Mouse (Mus musculus): ENCODE measurements around the gene Cyp21a1. TPM values are rescaled to one million over a fixed set of nuclear protein-coding genes. Genes with fewer than 3 reads are reported as not detected.
A peak's percentile ranks its signal among the peaks of the same experiment; 100 is the strongest.
"Not testable (repeated sequence)": the region's sequence is repeated elsewhere in the genome, so short reads cannot be mapped to it uniquely, and the experiment has no call there.

The Cyp21a1 gene
- not detected in 2 replicates for polyA plus RNA-seq (2016; fragmentation: Nextera tagmentation; extraction: Ambion mirVana)

DNA sequence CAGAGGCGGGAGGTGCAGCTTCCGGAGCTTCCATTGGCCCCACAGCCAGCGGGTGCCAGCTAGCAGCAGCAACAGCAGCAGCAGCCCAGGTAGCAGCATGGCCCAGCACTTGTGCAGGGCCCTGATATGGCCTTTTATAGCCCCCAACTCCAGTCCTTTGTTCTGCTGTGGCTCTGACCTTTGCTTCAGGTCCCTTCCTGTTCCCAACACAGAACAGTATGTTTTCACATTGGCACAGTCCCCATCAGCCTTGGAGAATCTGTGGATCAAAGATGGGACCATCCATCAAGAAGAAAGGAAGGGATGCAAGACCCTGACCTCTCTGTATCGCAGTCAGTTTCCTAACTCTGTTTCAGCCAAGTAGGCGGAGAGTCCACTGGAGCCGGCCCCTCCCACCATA is at the start of gene Cyp21a1:
Cyp21a1 (minus strand) TSS at position 261 of the 400 bp plus-strand sequence.
- not testable (repeated sequence) for H3K36me3 ChIP-seq, H3K27ac ChIP-seq
- WGBS, result 90% methylated on average over 4 of the region's 6 CpGs

DNA sequence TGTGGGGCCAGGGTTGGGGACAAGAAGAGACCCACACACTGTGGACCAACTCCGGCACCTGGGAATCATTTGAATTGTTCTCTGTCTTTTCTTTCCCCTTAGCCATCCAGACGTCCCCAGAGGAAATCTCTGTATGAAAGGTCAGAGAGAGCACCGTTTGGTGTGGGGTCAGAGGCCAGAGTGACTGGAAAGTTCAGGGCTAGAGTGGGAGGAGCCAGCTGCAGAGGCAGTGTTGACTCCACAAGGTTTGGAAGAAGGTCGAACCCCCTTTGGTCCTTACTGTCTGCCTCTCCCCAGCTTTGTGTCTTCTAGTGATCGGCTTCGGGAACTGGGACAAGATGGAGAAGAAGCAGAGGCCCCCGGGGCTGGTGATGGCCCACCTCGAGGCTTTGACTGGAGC is 49.1 kb upstream of the Cyp21a1 start:
- H3K27ac ChIP-seq, result no peak overlapping the region
- H3K36me3 ChIP-seq, result peaks cover 43% of the 10 kb centered on the region
- H3K27me3 ChIP-seq, result no peaks in the 10 kb centered on the region
- no peak overlapping the region for H3K4me3 ChIP-seq
- no peaks in the 10 kb centered on the region for H3K9me3 ChIP-seq
- WGBS, result 56% methylated on average over 8 of the region's 8 CpGs
- H3K4me1 ChIP-seq, result peaks cover 17% of the 10 kb centered on the region
- no peak for ATAC-seq (ENCODE audit: insufficient number of reproducible peaks, insufficient read depth, low FRiP score, low TSS enrichment)
- no peak overlapping the region for H3K4me2 ChIP-seq (replicated peaks)
- no peak overlapping the region for H3K9ac ChIP-seq

More for the DNA sequence above, at the start of gene Cyp21a1:
- not testable (repeated sequence) for H3K27me3 ChIP-seq; H3K9me3 ChIP-seq; H3K4me1 ChIP-seq; ATAC-seq (ENCODE audit: insufficient number of reproducible peaks, insufficient read depth, low FRiP score, low TSS enrichment); H3K4me3 ChIP-seq; H3K4me2 ChIP-seq (replicated peaks); H3K9ac ChIP-seq

DNA sequence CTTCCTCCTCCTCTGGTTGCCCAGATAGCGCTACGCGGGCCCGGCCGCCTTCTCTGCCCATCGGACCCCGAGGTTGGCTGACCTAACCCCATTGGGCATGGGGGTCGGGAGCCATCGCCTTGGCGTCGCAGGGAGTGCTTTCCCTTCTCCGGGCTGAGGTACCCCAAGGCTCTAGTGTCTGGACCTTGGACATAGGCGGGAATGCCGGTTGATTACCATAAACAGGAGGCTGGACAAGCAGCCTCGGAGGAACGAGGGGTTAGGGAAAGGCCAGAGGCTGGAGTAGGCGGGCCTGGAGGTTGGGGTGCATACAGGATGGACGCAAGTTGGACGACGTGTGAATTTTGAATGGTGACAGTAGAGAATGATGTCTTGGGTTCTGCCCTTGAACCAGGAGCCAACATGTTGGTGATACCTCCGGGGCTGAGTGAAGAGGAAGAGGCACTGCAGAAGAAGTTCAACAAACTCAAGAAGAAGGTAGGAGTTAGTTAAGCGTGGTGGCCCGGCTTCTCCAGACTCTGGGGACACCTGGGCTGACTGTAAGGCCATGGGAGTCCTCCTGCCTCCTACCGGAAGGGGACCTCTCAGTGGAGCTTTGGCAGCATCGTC is 46.3 kb upstream of the Cyp21a1 start:
- Histone ChIP-seq H3K4me3 (peak overlapping the region; percentile 61), H3K27me3 (no peaks in the 10 kb centered on the region), H3K27ac (peak overlapping the region; percentile 24; the same call in 1 of the 2 replicates), H3K9ac (peak overlapping the region; percentile 70), H3K9me3 (no peaks in the 10 kb centered on the region), H3K4me1 (peaks cover 17% of the 10 kb centered on the region), H3K36me3 (peaks cover 56% of the 10 kb centered on the region), H3K4me2 (replicated peaks) (peak overlapping the region; percentile 83)
- WGBS, result 2% methylated on average over 25 of the region's 25 CpGs
- peak; percentile 16 for ATAC-seq (ENCODE audit: insufficient number of reproducible peaks, insufficient read depth, low FRiP score, low TSS enrichment)

DNA sequence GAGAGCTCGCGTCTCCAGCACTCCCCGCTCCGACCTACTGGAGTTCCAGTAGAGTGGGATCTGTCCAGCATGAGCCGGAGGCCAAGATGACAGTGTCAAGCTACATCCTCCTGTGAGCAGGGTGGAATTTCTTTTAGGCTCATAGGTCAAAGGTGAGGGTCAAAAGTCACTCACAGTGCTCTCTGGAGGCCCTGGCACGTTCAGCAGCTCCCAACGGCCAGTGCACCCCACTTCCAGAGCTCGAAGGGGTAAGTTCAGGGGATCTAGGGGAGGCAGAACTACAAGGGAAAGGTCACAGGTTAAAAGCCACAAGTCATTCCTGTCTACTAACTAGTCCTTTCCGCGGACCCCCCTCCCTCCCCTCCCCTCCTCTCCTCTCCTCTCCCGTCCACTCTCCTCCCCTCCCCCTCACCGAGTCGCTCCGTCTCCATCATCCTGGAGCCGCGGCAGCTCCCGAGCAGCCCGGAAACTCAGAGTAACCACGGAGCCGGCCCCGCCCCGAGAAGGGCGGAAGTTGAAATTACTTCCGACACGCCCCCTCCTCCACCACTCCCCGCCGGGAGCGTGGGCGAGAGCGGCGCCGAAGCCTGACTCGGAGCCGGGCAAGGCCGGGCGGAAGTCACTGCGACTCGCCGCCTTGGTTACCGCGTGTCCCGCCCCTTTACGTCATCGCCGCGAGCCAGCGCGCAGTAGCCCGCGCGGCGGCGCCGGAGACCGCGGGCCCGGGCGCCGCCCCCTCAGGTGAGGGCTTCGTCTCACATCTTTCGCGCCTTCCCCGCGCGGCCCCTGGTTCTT is 45.6 kb upstream of the Cyp21a1 start, which contains the start of the genes Skiv2l and Nelfe:
Skiv2l (minus strand) TSS at position 489 of the 795 bp plus-strand sequence.
Nelfe (plus strand) TSS at position 670 of the 795 bp plus-strand sequence.
- Histone ChIP-seq H3K27me3 (no peaks in the 10 kb centered on the region), H3K4me3 (peak within 1 kb of the TSS; percentile 61), H3K27ac (peak within 1 kb of the TSS; percentile 24; the same call in 1 of the 2 replicates), H3K9ac (peak within 1 kb of the TSS; percentile 70), H3K36me3 (peaks cover 59% of the 10 kb centered on the region), H3K9me3 (no peaks in the 10 kb centered on the region), H3K4me1 (peaks cover 17% of the 10 kb centered on the region), H3K4me2 (replicated peaks) (peak within 1 kb of the TSS; percentile 83)
- under 1% methylated on average over 61 of the region's 65 CpGs for WGBS
- ATAC-seq (ENCODE audit: insufficient number of reproducible peaks, insufficient read depth, low FRiP score, low TSS enrichment), result peak; percentile 94

DNA sequence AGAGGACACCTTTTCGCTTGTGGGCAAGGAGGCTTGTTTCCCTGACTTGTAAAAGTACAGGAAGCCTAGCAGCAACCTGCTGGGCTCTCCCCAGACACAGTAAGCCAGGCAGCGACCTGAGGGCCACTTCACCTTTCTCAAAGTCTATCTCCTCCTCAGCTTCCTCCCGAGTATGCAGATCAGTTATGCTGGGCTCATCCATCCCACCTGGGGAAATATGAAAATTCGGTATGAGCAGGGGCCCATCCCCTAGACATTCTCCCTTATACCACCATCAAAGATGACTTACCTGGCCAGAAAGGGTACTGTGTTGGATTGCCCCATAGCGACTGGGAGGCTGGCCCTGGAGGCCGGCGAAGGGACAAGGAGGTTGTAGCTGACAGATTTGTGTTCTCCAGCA is 43.3 kb upstream of the Cyp21a1 start:
- no peak for ATAC-seq (ENCODE audit: insufficient number of reproducible peaks, insufficient read depth, low FRiP score, low TSS enrichment)
- Histone ChIP-seq H3K27ac (no peak overlapping the region), H3K36me3 (peaks cover 58% of the 10 kb centered on the region), H3K9me3 (no peaks in the 10 kb centered on the region), H3K4me1 (peaks cover 17% of the 10 kb centered on the region), H3K4me2 (replicated peaks) (no peak overlapping the region), H3K9ac (no peak overlapping the region), H3K27me3 (no peaks in the 10 kb centered on the region), H3K4me3 (no peak overlapping the region)
- 90% methylated on average over 7 of the region's 7 CpGs for WGBS

DNA sequence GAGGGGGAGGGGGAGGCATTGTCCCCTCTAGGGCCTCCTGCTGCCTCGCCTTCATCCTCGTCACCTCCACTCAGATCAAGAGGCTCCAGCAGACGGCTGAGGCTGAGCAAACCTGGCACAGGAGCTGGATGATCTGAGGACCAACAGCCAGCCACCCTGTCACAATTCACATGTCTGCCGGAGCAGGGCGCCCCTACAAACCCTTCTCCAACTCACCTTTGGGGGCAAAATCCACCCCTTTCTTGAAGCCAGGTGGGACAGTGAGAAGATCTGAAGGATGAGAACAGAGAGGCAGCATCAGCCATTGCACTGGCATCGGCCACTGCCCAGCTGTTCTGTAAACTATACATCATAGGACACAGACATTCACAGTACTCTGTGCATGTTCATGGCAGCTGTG is 42.8 kb upstream of the Cyp21a1 start:
- Histone ChIP-seq H3K9ac (no peak overlapping the region), H3K4me1 (peaks cover 17% of the 10 kb centered on the region), H3K4me3 (no peak overlapping the region), H3K36me3 (peaks cover 58% of the 10 kb centered on the region), H3K27me3 (no peaks in the 10 kb centered on the region), H3K9me3 (no peaks in the 10 kb centered on the region), H3K27ac (no peak overlapping the region), H3K4me2 (replicated peaks) (no peak overlapping the region)
- ATAC-seq (ENCODE audit: insufficient number of reproducible peaks, insufficient read depth, low FRiP score, low TSS enrichment), result no peak
- WGBS, result 84% methylated on average over 6 of the region's 6 CpGs

DNA sequence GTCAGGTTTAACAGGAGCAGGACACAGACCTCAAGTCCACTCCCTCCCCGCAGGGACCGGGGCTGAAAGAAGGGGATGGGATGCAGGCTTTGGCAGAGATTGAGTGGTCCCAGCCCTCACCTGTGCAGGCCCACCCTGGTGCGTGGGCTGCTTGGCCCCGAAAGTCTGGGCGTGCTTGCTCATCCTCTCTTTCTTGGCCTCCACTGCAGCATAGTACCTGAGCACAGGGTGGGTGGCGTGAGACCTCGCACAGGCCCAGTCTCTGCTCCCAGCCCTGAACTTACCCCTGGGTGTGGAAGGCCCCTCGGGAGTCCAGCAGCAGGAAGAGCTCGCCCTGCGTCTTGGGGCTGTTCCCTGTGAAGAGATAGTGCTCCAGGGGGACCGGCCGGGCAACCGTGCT is 40.5 kb upstream of the Cyp21a1 start:
- Histone ChIP-seq H3K27me3 (no peaks in the 10 kb centered on the region), H3K4me2 (replicated peaks) (no peak overlapping the region), H3K9ac (no peak overlapping the region), H3K36me3 (peaks cover 79% of the 10 kb centered on the region), H3K4me1 (peaks cover 6% of the 10 kb centered on the region; the same call in 1 of the 2 replicates), H3K9me3 (no peaks in the 10 kb centered on the region), H3K4me3 (no peak overlapping the region), H3K27ac (no peak overlapping the region)
- no peak for ATAC-seq (ENCODE audit: insufficient number of reproducible peaks, insufficient read depth, low FRiP score, low TSS enrichment)
- 93% methylated on average over 13 of the region's 13 CpGs for WGBS

DNA sequence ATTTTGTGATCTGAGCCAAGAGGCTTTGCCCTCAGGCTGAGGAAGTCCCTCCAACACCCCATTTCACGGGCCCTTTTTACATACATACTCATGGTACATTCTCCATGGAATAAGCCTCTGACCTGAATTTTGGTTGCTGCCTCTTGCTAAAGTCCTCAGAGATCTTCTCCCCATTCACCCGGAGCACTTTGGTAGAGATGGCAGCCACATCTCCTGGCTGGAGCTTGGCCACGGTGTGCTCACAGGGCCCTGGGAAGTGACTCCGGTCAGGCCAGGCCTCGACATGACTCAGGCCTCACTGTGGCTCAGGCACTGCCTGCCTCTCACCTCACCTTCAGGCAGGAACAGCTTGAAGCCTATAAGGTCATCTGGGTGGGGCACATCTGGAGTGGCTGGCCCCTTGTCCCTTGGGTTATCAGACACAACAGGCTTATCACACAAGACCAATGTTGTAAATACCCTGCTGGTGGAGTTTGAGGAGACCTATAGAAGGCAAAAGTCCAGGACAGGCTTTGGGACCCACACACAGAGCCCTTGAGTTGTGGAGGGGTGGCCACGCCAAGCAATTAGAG is 36.5 kb upstream of the Cyp21a1 start:
- 82% methylated on average over 6 of the region's 6 CpGs for WGBS
- ATAC-seq (ENCODE audit: insufficient number of reproducible peaks, insufficient read depth, low FRiP score, low TSS enrichment), result no peak
- H3K4me1 ChIP-seq, result peaks cover 17% of the 10 kb centered on the region
- no peaks in the 10 kb centered on the region for H3K9me3 ChIP-seq
- H3K27me3 ChIP-seq, result no peaks in the 10 kb centered on the region
- no peak overlapping the region for H3K27ac ChIP-seq
- H3K4me3 ChIP-seq, result no peak overlapping the region
- peaks cover 72% of the 10 kb centered on the region for H3K36me3 ChIP-seq
- H3K9ac ChIP-seq, result no peak overlapping the region
- no peak overlapping the region for H3K4me2 ChIP-seq (replicated peaks)

DNA sequence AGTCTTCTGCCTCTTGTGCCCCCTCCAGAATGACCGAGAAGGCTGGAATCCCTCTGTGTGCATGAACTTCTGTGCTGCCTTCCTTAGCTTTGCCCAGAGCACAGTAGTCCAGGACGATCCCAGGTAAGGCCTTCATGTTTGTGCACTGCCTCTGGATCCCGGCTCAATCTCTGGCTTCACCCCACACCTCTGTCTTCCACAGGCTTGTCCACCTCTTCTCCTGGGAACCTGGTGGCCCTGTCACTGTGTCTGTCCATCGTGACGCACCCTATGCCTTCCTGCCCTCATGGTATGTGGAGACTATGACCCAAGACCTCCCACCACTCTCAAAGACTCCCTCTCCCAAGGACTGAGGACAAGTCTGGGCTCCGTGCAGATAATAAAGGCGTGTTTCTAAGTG is 34.4 kb upstream of the Cyp21a1 start:
- no peak overlapping the region for H3K9ac ChIP-seq
- peak overlapping the region; percentile 99 for H3K4me2 ChIP-seq (replicated peaks)
- 87% methylated on average over 7 of the region's 7 CpGs for WGBS
- H3K4me1 ChIP-seq, result peaks cover 20% of the 10 kb centered on the region
- H3K36me3 ChIP-seq, result peaks cover 51% of the 10 kb centered on the region
- H3K27ac ChIP-seq, result no peak overlapping the region
- ATAC-seq (ENCODE audit: insufficient number of reproducible peaks, insufficient read depth, low FRiP score, low TSS enrichment), result no peak
- 0 out of 2 replicates have a peak overlapping the region, but pooled peaks have one; percentile 85 for H3K4me3 ChIP-seq
- no peaks in the 10 kb centered on the region for H3K27me3 ChIP-seq
- H3K9me3 ChIP-seq, result no peaks in the 10 kb centered on the region

DNA sequence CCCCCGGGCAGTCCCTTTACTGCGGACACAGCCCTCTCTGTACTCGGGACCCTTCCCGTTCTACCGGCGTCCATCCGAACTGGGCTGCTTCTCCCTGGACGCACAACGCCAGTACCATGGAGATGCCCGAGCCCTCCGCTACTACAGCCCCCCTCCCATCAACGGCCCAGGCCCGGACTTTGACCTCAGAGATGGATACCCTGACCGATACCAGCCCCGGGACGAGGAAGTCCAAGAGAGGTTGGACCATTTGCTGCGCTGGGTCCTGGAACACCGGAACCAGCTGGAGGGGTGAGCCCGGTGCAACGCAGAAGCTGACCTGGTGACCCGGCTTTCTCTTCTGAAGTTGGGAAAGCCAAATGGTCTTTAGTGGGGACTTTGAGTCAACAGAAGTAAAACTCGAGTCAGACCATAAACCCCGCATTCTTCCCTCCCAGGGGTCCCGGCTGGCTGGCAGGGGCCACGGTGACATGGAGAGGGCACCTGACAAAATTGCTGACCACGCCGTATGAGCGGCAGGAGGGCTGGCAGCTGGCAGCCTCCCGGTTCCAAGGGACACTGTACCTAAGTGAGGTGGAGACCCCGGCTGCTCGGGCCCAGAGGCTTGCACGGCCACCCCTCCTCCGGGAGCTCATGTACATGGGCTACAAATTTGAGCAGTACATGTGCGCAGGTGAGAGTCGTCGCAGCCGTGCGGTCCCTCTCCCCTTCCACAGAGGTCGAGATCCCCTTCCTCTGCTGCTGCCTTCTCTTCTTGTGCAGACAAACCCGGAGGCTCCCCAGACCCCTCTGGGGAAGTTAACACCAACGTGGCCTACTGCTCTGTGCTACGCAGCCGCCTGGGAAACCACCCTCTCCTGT is 33.3 kb upstream of the Cyp21a1 start:
- no peak for ATAC-seq (ENCODE audit: insufficient number of reproducible peaks, insufficient read depth, low FRiP score, low TSS enrichment)
- no peaks in the 10 kb centered on the region for H3K27me3 ChIP-seq
- H3K4me2 ChIP-seq (replicated peaks), result peak overlapping the region; percentile 99
- H3K4me3 ChIP-seq, result peak overlapping the region; percentile 85
- peaks cover 53% of the 10 kb centered on the region for H3K36me3 ChIP-seq
- H3K9ac ChIP-seq, result peak overlapping the region; percentile 84
- H3K27ac ChIP-seq, result peak overlapping the region; percentile 67
- H3K4me1 ChIP-seq, result peaks cover 20% of the 10 kb centered on the region
- no peaks in the 10 kb centered on the region for H3K9me3 ChIP-seq
- WGBS, result 39% methylated on average over 43 of the region's 43 CpGs

DNA sequence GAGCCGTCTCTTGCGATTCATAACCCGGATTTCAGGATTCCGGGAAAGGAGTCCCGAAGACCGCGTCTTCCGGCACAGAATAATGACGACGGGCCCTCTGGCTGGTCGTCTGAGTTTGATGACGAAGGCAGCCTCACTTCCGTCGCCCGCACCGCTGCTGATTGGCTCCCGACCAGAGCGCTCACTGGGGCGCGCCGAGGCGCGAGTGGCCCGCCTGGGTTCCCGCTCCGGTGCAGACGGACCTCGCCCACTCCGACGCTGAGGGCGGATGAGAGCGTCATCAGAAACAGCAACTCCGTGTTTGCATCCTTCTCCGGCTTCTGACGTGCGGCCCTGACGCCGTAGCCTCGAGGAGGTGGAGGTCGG is 32.5 kb upstream of the Cyp21a1 start, which contains the start of the genes Stk19 and Dxo:
Stk19 (minus strand) TSS at position 90 of the 366 bp plus-strand sequence.
Dxo (plus strand) TSS at position 164 of the 366 bp plus-strand sequence.
- peak; percentile 90 for ATAC-seq (ENCODE audit: insufficient number of reproducible peaks, insufficient read depth, low FRiP score, low TSS enrichment)
- no peaks in the 10 kb centered on the region for H3K27me3 ChIP-seq
- H3K36me3 ChIP-seq, result peaks cover 50% of the 10 kb centered on the region
- peaks cover 20% of the 10 kb centered on the region for H3K4me1 ChIP-seq
- peak within 1 kb of the TSS; percentile 85 for H3K4me3 ChIP-seq
- no peaks in the 10 kb centered on the region for H3K9me3 ChIP-seq
- H3K4me2 ChIP-seq (replicated peaks), result peak within 1 kb of the TSS; percentile 99
- under 1% methylated on average over 40 of the region's 40 CpGs for WGBS
- peak within 1 kb of the TSS; percentile 84 for H3K9ac ChIP-seq
- H3K27ac ChIP-seq, result peak within 1 kb of the TSS; percentile 67

Data from embryonic facial prominence, embryonic 12.5 days (tissue).